Mouse (Mus musculus) neural tube, embryonic 12.5 days (tissue): ENCODE data around the gene Fstl4. TPM values are rescaled to one million over a fixed set of nuclear protein-coding genes. Genes with fewer than 3 reads are reported as not detected.

Source experiments
- ATAC-seq: fragments of 200-750 bp; cut with Nextera tagmentation; 2 replicates; pipeline ENCODE4 v1.8.0; 2017; ENCODE audit warnings: low read depth, mild to moderate bottlenecking, moderate TSS enrichment, moderate library complexity; ENCODE audit not compliant: low FRiP score
- H3K27ac ChIP-seq: fragments of 300-500 bp; sonication (generic); 2 replicates; pipeline ENCODE4 v1.5.1; 2016
- H3K27me3 ChIP-seq: fragments of 300-500 bp; sonication (generic); replicated peaks from 2 replicates; pipeline ENCODE4 v1.6.1; 2016; ENCODE audit warnings: mild to moderate bottlenecking
- H3K36me3 ChIP-seq: fragments of 300-500 bp; sonication (generic); 2 replicates; pipeline ENCODE4 v1.6.1; 2016; ENCODE audit warnings: mild to moderate bottlenecking
- H3K4me1 ChIP-seq: fragments of 300-500 bp; sonication (generic); 2 replicates; pipeline ENCODE4 v1.6.1; 2016
- H3K4me2 ChIP-seq: fragments of 300-500 bp; sonication (generic); replicated peaks from 2 replicates; pipeline ENCODE4 v1.6.1; 2016; ENCODE audit warnings: mild to moderate bottlenecking
- H3K4me3 ChIP-seq: fragments of 300-500 bp; sonication (generic); 2 replicates; pipeline ENCODE4 v1.5.1; 2016
- H3K9ac ChIP-seq: fragments of 300-500 bp; sonication (generic); 2 replicates; pipeline ENCODE4 v1.6.1; 2016; ENCODE audit warnings: mild to moderate bottlenecking
- H3K9me3 ChIP-seq: fragments of 300-500 bp; sonication (generic); 2 replicates; pipeline ENCODE4 v1.6.1; 2016; ENCODE audit warnings: mild to moderate bottlenecking
- WGBS: fragments of 180-500 bp; shearing (Covaris S2); methylation state at CpG from one replicate; pipeline ENCODE4 v1.1.7; 2016; 5-methylcytosine and 5-hydroxymethylcytosine counted together
- polyA plus RNA-seq: library from polyadenylated mRNA; unstranded; fragments of >200 nt; fragmentation: Nextera tagmentation; extraction: Ambion mirVana; gene quantifications from 2 replicates; pipeline ENCODE4 v1.2.1, GENCODE M21; 2016

Gene Fstl4
- polyA plus RNA-seq, 1 experiment from 2014 or later = 8.7 TPM

- H3K4me1 ChIP-seq = no peaks in the 10 kb centered on the region
- H3K9me3 ChIP-seq = no peaks in the 10 kb centered on the region
- H3K36me3 ChIP-seq = no peaks in the 10 kb centered on the region
- no peak overlapping the region for H3K4me3 ChIP-seq
- 77% methylated on average over 7 of the region's 7 CpGs for WGBS
- no peaks in the 10 kb centered on the region for H3K27me3 ChIP-seq
- no peak overlapping the region for H3K4me2 ChIP-seq
- H3K27ac ChIP-seq = no peak overlapping the region
- no peak overlapping the region for H3K9ac ChIP-seq
- ATAC-seq = no peak
These were observed 238.9 kb downstream of the Fstl4 start for GRCm38 (mm10) chr11:53003361-53003760.

DNA sequence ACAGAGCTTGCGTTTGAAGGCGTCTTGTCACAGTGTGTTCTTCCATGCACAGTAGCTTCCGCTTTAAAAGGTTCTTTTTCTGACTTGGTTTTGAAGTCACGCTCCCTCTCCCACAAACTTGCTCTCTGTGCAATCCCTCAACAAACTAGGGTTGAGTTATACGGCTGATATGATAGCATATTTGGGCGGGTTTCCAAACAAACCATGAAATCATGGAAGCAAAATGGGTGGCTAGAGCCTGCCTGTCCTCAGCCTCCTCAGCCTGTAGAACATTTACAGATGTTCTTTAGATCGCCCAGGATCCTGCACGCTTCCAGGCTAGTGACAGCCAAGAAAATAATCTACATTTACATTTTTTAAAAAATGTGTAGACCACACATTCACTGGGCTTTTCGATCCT is 239.4 kb downstream of the Fstl4 start:
- no peaks in the 10 kb centered on the region for H3K9me3 ChIP-seq
- 94% methylated on average over 9 of the region's 9 CpGs for WGBS
- H3K4me2 ChIP-seq = no peak overlapping the region
- H3K27ac ChIP-seq = no peak overlapping the region
- no peaks in the 10 kb centered on the region for H3K36me3 ChIP-seq
- H3K9ac ChIP-seq = no peak overlapping the region
- no peaks in the 10 kb centered on the region for H3K27me3 ChIP-seq
- H3K4me3 ChIP-seq = no peak overlapping the region
- no peak for ATAC-seq
- H3K4me1 ChIP-seq = no peaks in the 10 kb centered on the region

DNA sequence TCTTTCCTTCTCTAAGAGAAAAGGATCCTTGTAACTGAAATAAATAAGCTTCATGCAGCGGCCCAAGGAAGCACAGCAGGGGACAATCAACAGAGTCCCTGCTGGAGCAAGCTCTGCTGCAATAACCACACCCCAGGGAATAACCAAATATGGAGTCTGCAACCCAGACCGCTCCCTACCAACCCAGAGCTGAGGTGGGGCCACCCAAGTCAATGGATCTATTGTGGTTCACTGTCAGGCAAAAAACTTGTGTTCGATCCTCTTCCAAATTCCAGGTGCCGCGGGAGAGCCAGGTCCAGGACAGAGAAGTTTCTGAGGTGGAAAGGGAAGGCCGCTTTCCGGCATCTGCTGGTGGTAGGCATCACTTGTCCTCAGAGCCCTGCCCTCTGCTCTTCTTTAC is 245.2 kb downstream of the Fstl4 start:
- no peak for ATAC-seq
- Histone ChIP-seq H3K4me2 (no peak overlapping the region), H3K36me3 (no peaks in the 10 kb centered on the region), H3K4me1 (no peaks in the 10 kb centered on the region), H3K9me3 (no peaks in the 10 kb centered on the region), H3K27me3 (no peaks in the 10 kb centered on the region), H3K4me3 (no peak overlapping the region), H3K27ac (no peak overlapping the region), H3K9ac (no peak overlapping the region)
- WGBS = 77% methylated on average over 7 of the region's 7 CpGs

- Histone ChIP-seq H3K27ac (no peak overlapping the region), H3K4me1 (no peaks in the 10 kb centered on the region), H3K4me2 (no peak overlapping the region), H3K4me3 (no peak overlapping the region), H3K9me3 (no peaks in the 10 kb centered on the region), H3K9ac (no peak overlapping the region), H3K36me3 (no peaks in the 10 kb centered on the region), H3K27me3 (no peaks in the 10 kb centered on the region)
- ATAC-seq = no peak
- WGBS = 80% methylated on average over 6 of the region's 6 CpGs
These were observed 247.6 kb downstream of the Fstl4 start for GRCm38 (mm10) chr11:53011996-53012505.

- Histone ChIP-seq H3K4me1 (no peaks in the 10 kb centered on the region), H3K27me3 (no peaks in the 10 kb centered on the region), H3K27ac (no peak overlapping the region), H3K4me2 (no peak overlapping the region), H3K4me3 (no peak overlapping the region), H3K9me3 (no peaks in the 10 kb centered on the region), H3K36me3 (no peaks in the 10 kb centered on the region), H3K9ac (no peak overlapping the region)
- ATAC-seq = no peak
- WGBS = 82% methylated on average over 5 of the region's 5 CpGs
These were observed 249.5 kb downstream of the Fstl4 start for GRCm38 (mm10) chr11:53013906-53014305.

- Histone ChIP-seq H3K4me1 (no peaks in the 10 kb centered on the region), H3K4me3 (no peak overlapping the region), H3K9me3 (no peaks in the 10 kb centered on the region), H3K27me3 (no peaks in the 10 kb centered on the region), H3K9ac (no peak overlapping the region), H3K4me2 (no peak overlapping the region), H3K36me3 (no peaks in the 10 kb centered on the region), H3K27ac (no peak overlapping the region)
- no peak for ATAC-seq
- WGBS = 84% methylated on average over 7 of the region's 7 CpGs
These were observed 252.1 kb downstream of the Fstl4 start for GRCm38 (mm10) chr11:53016358-53017021.

DNA sequence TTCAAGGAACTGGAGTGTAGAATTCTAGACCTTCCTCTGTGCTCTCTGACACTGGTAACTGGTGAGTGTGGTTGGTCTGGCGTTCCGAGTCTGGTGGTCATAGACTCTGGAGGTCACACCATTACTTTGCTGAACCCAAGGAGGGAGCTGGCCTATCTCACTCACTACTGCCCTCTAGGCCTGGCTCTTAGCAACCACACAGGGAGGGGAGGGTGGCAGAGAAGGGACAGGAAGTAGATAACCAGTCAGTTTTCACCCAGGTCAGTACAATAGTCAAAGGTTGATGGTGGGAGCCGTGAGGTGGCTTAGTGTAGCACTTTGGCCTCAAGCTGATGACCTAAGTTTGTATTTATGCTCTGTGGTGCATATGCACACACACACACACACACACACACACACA is 255.1 kb downstream of the Fstl4 start:
- Histone ChIP-seq H3K4me3 (no peak overlapping the region), H3K9me3 (no peaks in the 10 kb centered on the region), H3K4me1 (no peaks in the 10 kb centered on the region), H3K36me3 (no peaks in the 10 kb centered on the region), H3K27ac (no peak overlapping the region), H3K4me2 (no peak overlapping the region), H3K9ac (no peak overlapping the region), H3K27me3 (no peaks in the 10 kb centered on the region)
- no peak for ATAC-seq
- 91% methylated on average over 3 of the region's 3 CpGs for WGBS

- WGBS = 76% methylated on average over 6 of the region's 6 CpGs
- ATAC-seq = no peak
- no peak overlapping the region for H3K27ac ChIP-seq
- no peak overlapping the region for H3K9ac ChIP-seq
- no peaks in the 10 kb centered on the region for H3K4me1 ChIP-seq
- no peak overlapping the region for H3K4me2 ChIP-seq
- H3K36me3 ChIP-seq = no peaks in the 10 kb centered on the region
- no peaks in the 10 kb centered on the region for H3K27me3 ChIP-seq
- H3K9me3 ChIP-seq = no peaks in the 10 kb centered on the region
- H3K4me3 ChIP-seq = no peak overlapping the region
These were observed 260.0 kb downstream of the Fstl4 start for GRCm38 (mm10) chr11:53024403-53024802.

DNA sequence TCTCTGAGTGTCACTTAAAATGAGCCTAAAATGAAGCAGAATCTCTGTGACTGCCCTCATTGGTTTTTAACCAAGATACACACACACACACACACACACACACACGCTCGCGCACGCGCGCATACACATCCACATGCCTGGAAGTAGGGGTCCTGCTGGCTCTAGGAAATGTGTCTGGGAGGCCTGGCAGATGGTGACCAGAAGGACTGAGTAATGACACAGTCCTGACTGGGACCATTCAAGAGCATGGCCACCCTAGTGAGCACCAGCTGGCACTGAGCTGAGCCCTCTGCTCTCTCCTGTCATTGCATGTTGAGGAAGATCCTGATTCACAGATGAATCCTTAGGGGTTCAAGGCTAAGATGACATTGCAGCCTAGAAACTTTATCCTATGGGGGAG is 261.3 kb downstream of the Fstl4 start:
- no peak overlapping the region for H3K4me3 ChIP-seq
- no peak for ATAC-seq
- H3K9me3 ChIP-seq = no peaks in the 10 kb centered on the region
- H3K4me2 ChIP-seq = no peak overlapping the region
- H3K36me3 ChIP-seq = no peaks in the 10 kb centered on the region
- 97% methylated on average over 6 of the region's 6 CpGs for WGBS
- H3K9ac ChIP-seq = no peak overlapping the region
- no peak overlapping the region for H3K27ac ChIP-seq
- no peaks in the 10 kb centered on the region for H3K27me3 ChIP-seq
- H3K4me1 ChIP-seq = no peaks in the 10 kb centered on the region

- no peaks in the 10 kb centered on the region for H3K27me3 ChIP-seq
- H3K4me3 ChIP-seq = no peak overlapping the region
- no peak for ATAC-seq
- H3K36me3 ChIP-seq = no peaks in the 10 kb centered on the region
- WGBS = 83% methylated on average over 7 of the region's 7 CpGs
- no peaks in the 10 kb centered on the region for H3K4me1 ChIP-seq
- H3K9ac ChIP-seq = no peak overlapping the region
- H3K9me3 ChIP-seq = no peaks in the 10 kb centered on the region
- no peak overlapping the region for H3K27ac ChIP-seq
- H3K4me2 ChIP-seq = no peak overlapping the region
These were observed 264.2 kb downstream of the Fstl4 start for GRCm38 (mm10) chr11:53028421-53029168.

DNA sequence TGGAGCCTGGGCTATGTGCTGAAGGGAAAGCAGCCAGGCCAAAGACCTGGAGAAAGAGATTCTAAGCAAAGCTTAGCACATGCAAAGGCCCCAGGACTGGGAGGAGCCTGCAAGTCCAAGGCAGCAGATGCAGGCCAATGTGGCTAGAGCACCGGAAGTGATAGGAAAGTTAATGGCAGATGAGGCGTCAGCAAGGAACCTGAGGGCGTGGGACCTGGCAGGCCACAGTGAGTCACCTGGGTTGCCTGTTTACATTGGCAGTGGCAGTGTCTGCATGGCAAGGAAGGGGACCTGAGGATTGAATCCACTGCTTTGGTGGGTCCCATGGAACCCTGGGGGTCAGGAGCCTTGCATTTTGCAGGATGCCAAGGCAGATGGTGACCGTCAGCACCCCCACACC is 267.3 kb downstream of the Fstl4 start:
- no peak overlapping the region for H3K9ac ChIP-seq
- no peaks in the 10 kb centered on the region for H3K9me3 ChIP-seq
- no peak overlapping the region for H3K4me3 ChIP-seq
- 94% methylated on average over 4 of the region's 4 CpGs for WGBS
- H3K4me1 ChIP-seq = no peaks in the 10 kb centered on the region
- no peaks in the 10 kb centered on the region for H3K27me3 ChIP-seq
- no peak for ATAC-seq
- no peak overlapping the region for H3K27ac ChIP-seq
- H3K4me2 ChIP-seq = no peak overlapping the region
- H3K36me3 ChIP-seq = no peaks in the 10 kb centered on the region

DNA sequence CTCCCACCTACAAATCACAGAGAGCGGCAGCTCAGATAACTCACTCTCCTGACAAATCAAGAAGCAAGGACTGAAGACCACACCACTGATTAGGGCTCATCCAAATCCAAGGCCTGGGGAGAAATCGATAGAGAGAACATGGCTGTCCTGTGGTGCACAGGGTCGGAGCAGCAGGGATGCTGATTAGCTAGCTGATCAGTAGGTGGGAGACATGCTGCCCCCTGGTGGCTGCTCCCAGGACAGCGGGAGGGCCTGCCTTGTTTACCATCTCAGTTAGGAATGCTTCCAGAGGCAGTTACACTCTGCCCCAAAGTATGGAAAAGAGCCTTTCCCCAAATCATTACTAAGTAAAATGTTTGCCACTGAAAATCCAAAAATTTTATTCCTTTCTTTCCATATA is 267.9 kb downstream of the Fstl4 start:
- ATAC-seq = peak; percentile 48; the same call in 1 of the 2 replicates
- no peaks in the 10 kb centered on the region for H3K36me3 ChIP-seq

GRCm38 (mm10) chr11:53035414-53035813 is 271.0 kb downstream of the Fstl4 start:
- Histone ChIP-seq H3K4me2 (no peak overlapping the region), H3K4me3 (no peak overlapping the region), H3K9ac (no peak overlapping the region), H3K27ac (no peak overlapping the region), H3K27me3 (no peaks in the 10 kb centered on the region), H3K36me3 (no peaks in the 10 kb centered on the region), H3K9me3 (no peaks in the 10 kb centered on the region), H3K4me1 (no peaks in the 10 kb centered on the region)
- 83% methylated on average over 7 of the region's 7 CpGs for WGBS
- ATAC-seq = no peak

More for the DNA sequence above, 267.9 kb downstream of the Fstl4 start:
- H3K27ac ChIP-seq = no peak overlapping the region
- H3K4me3 ChIP-seq = no peak overlapping the region
- no peak overlapping the region for H3K9ac ChIP-seq
- no peaks in the 10 kb centered on the region for H3K4me1 ChIP-seq
- no peak overlapping the region for H3K4me2 ChIP-seq
- H3K9me3 ChIP-seq = no peaks in the 10 kb centered on the region
- 29% methylated on average over 4 of the region's 4 CpGs for WGBS
- no peaks in the 10 kb centered on the region for H3K27me3 ChIP-seq
